Mouse (Mus musculus): Measurements from ENCODE around the gene Clec16a. TPM values are rescaled to one million over a fixed set of nuclear protein-coding genes. Genes with fewer than 3 reads are reported as not detected.

The Clec16a gene
- 15.9 TPM for polyA plus RNA-seq (2014; fragmentation: Illumina TruSeq; extraction: RNeasy Lipid Tissue Mini Kit (QIAGEN cat#74804); ENCODE audit: low read depth, low replicate concordance)

GRCm38 (mm10) chr16:10544995-10545622, at the start of gene Clec16a:
Gene Clec16a, plus strand, starts transcription at chr16:10545339.

GRCm38 (mm10) chr16:10542698-10543365, 2.3 kb upstream of the Clec16a start, which contains the start of gene Dexi:
Gene Dexi, minus strand, starts transcription at chr16:10543054.

GRCm38 (mm10) chr16:10785371-10786231, 240.5 kb downstream of the Clec16a start, which contains the start of gene Socs1:
Gene Socs1, minus strand, starts transcription at chr16:10785536.

GRCm38 (mm10) chr16:10788271-10788670, 243.1 kb downstream of the Clec16a start, which contains the start of gene Tnp2:
Gene Tnp2, minus strand, starts transcription at chr16:10788660.

GRCm38 (mm10) chr16:10790702-10791101, 245.6 kb downstream of the Clec16a start, which contains the start of gene Prm3:
Gene Prm3, minus strand, starts transcription at chr16:10790914.

Other genes with a start within 250 kb of the Clec16a start
- 29.0 TPM for gene Emp2, start 231.4 kb upstream of the Clec16a start, polyA plus RNA-seq (2014; fragmentation: Illumina TruSeq; extraction: RNeasy Lipid Tissue Mini Kit (QIAGEN cat#74804); ENCODE audit: low read depth, low replicate concordance)
- 2.8 TPM for gene Tekt5, start 149.8 kb upstream of the Clec16a start, polyA plus RNA-seq (2014; fragmentation: Illumina TruSeq; extraction: RNeasy Lipid Tissue Mini Kit (QIAGEN cat#74804); ENCODE audit: low read depth, low replicate concordance)
- 17.7 TPM for gene Nubp1, start 133.4 kb upstream of the Clec16a start, polyA plus RNA-seq (2014; fragmentation: Illumina TruSeq; extraction: RNeasy Lipid Tissue Mini Kit (QIAGEN cat#74804); ENCODE audit: low read depth, low replicate concordance)
- gene Tvp23a, start 98.0 kb upstream of the Clec16a start, polyA plus RNA-seq (2014; fragmentation: Illumina TruSeq; extraction: RNeasy Lipid Tissue Mini Kit (QIAGEN cat#74804); ENCODE audit: low read depth, low replicate concordance), result 1.4 TPM
- gene Ciita, start 65.3 kb upstream of the Clec16a start, polyA plus RNA-seq (2014; fragmentation: Illumina TruSeq; extraction: RNeasy Lipid Tissue Mini Kit (QIAGEN cat#74804); ENCODE audit: low read depth, low replicate concordance), result 3.9 TPM
- 16.6 TPM for gene Dexi, start 2.3 kb upstream of the Clec16a start, polyA plus RNA-seq (2014; fragmentation: Illumina TruSeq; extraction: RNeasy Lipid Tissue Mini Kit (QIAGEN cat#74804); ENCODE audit: low read depth, low replicate concordance)
- 1.3 TPM for gene Socs1, start 240.2 kb downstream of the Clec16a start, polyA plus RNA-seq (2014; fragmentation: Illumina TruSeq; extraction: RNeasy Lipid Tissue Mini Kit (QIAGEN cat#74804); ENCODE audit: low read depth, low replicate concordance)
- 226 TPM for gene Tnp2, start 243.3 kb downstream of the Clec16a start, polyA plus RNA-seq (2014; fragmentation: Illumina TruSeq; extraction: RNeasy Lipid Tissue Mini Kit (QIAGEN cat#74804); ENCODE audit: low read depth, low replicate concordance)
- 18.0 TPM for gene Prm3, start 245.6 kb downstream of the Clec16a start, polyA plus RNA-seq (2014; fragmentation: Illumina TruSeq; extraction: RNeasy Lipid Tissue Mini Kit (QIAGEN cat#74804); ENCODE audit: low read depth, low replicate concordance)